Mouse (Mus musculus) kidney, embryonic 14.5 days (tissue): ENCODE results near the gene Foxo4. TPM values are rescaled to one million over a fixed set of nuclear protein-coding genes. Genes with fewer than 3 reads are reported as not detected.
A peak's percentile ranks its signal among the peaks of the same experiment; 100 is the strongest.

Experiments used
- ATAC-seq: fragments of 200-750 bp; cut with Nextera tagmentation; 2 replicates; pipeline ENCODE4 v1.8.0; 2017; ENCODE audit warnings: moderate number of reproducible peaks, mild to moderate bottlenecking, moderate TSS enrichment, moderate library complexity; ENCODE audit not compliant: low FRiP score, low TSS enrichment
- H3K27ac ChIP-seq: fragments of 300-500 bp; sonication (generic); 2 replicates; pipeline ENCODE4 v1.5.1; 2014; ENCODE audit warnings: low read depth, mild to moderate bottlenecking, low read length, moderate library complexity, mixed read lengths
- H3K27me3 ChIP-seq: fragments of 300-500 bp; sonication (generic); 2 replicates; pipeline ENCODE4 v1.6.1; 2014; ENCODE audit warnings: mild to moderate bottlenecking, low read length; ENCODE audit not compliant: control insufficient read depth, insufficient read depth
- H3K36me3 ChIP-seq: fragments of 300-500 bp; sonication (generic); 2 replicates; pipeline ENCODE4 v1.6.1; 2014; ENCODE audit warnings: low read length, mixed read lengths; ENCODE audit not compliant: control insufficient read depth, insufficient read depth
- H3K4me1 ChIP-seq: fragments of 300-500 bp; sonication (generic); 2 replicates; pipeline ENCODE4 v1.6.1; 2014; ENCODE audit warnings: low read length, mixed read lengths; ENCODE audit not compliant: control insufficient read depth, insufficient read depth
- H3K4me2 ChIP-seq: fragments of 300-500 bp; sonication (generic); replicated peaks from 2 replicates; pipeline ENCODE4 v1.6.1; 2014; ENCODE audit warnings: low read depth, mild to moderate bottlenecking, low read length
- H3K4me3 ChIP-seq: fragments of 300-500 bp; sonication (generic); 2 replicates; pipeline ENCODE4 v1.5.1; 2014; ENCODE audit warnings: mild to moderate bottlenecking, low read length
- H3K9ac ChIP-seq: fragments of 300-500 bp; sonication (generic); 2 replicates; pipeline ENCODE4 v1.6.1; 2014; ENCODE audit warnings: low read depth, mild to moderate bottlenecking, low read length, moderate library complexity
- H3K9me3 ChIP-seq: fragments of 300-500 bp; sonication (generic); 2 replicates; pipeline ENCODE4 v1.6.1; 2016; ENCODE audit warnings: low read length; ENCODE audit not compliant: control insufficient read depth
- WGBS: fragments of 180-500 bp; shearing (Covaris S2); extraction: QIAGEN DNeasy Blood & Tissue Kit; methylation state at CpG from one replicate; pipeline ENCODE4 v1.1.7; 2014; 5-methylcytosine and 5-hydroxymethylcytosine counted together
- polyA plus RNA-seq: library from polyadenylated mRNA; unstranded; fragments of >200 nt; fragmentation: Nextera tagmentation; extraction: Ambion mirVana; gene quantifications from 2 replicates; pipeline ENCODE4 v1.2.1, GENCODE M21; 2014

Gene Foxo4
- polyA plus RNA-seq, 1 experiment from 2014 or later, result 3.9 TPM

DNA sequence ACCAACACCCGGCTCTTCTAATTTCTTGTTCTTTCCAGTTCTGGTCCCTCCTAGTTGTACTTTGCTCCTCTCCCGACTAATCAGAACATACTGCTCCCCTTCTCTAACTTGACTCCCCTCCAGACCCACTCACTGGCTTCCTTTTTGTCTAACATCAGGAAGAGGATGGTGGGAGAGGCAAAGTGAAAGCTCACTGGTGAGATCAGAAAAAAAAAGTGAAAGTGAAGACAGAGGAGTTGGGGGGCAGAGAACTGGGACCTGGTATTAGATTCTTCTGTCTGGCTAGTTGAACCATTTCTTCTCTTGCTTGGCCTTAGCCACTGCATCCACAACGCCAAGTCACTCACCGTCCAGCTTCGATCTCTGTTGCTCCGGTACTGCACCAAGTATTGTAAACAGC is 12.3 kb downstream of the Foxo4 start:
- 95% methylated on average over 6 of the region's 6 CpGs for WGBS
- H3K27me3 ChIP-seq, result no peaks in the 10 kb centered on the region; the same call in 1 of the 2 replicates
- no peaks in the 10 kb centered on the region for H3K36me3 ChIP-seq
- no peaks in the 10 kb centered on the region for H3K9me3 ChIP-seq
- H3K4me1 ChIP-seq, result 0 out of 2 replicates have a peak, but pooled peaks cover 7% of the 10 kb centered on the region
- H3K4me2 ChIP-seq, result no peak overlapping the region
- no peak overlapping the region for H3K4me3 ChIP-seq
- H3K9ac ChIP-seq, result no peak overlapping the region
- H3K27ac ChIP-seq, result no peak overlapping the region
- ATAC-seq, result no peak

DNA sequence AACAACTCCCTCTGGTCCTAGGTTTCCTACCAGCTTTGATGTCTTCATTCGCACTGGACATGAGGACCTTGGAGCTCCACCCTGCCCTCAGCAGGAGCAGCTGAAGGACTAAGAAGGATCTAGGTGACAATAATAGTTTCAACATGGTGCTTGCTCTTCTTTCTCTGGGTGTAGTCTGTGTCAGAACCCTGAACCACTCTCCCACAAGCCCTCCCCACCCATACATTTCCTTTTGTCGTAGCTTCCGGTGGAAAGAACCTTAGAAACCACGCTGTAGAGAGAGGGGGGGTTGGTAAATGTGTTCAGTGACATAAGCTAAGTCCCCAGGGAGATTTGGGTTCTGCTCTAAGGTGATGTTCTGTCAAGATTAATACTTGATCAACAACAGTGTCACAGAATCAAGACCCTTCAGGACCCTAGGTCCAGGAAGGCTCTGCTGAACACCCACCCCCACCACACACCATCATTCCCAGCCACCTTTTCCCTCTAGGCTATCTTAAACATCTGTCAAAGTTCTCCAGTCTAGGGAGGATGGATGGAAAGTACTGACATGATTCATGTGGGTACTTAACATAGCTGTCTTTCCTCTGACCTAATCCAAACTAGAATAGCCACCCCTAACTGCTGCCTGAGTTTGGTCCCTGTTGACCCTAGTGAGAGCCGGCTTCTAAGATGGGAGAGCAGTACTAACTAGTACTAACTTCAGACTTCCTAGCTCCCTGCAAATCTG is 13.9 kb downstream of the Foxo4 start, which contains the start of gene Il2rg:
Gene Il2rg, minus strand, starts transcription at position 231 of the 730 bp plus-strand sequence.
- Histone ChIP-seq H3K27ac (no peak within 1 kb of the TSS), H3K9ac (no peak within 1 kb of the TSS), H3K4me2 (no peak within 1 kb of the TSS), H3K4me1 (0 out of 2 replicates have a peak, but pooled peaks cover 7% of the 10 kb centered on the region), H3K4me3 (no peak within 1 kb of the TSS), H3K9me3 (no peaks in the 10 kb centered on the region), H3K36me3 (no peaks in the 10 kb centered on the region), H3K27me3 (no peaks in the 10 kb centered on the region; the same call in 1 of the 2 replicates)
- 50% methylated on average over 5 of the region's 5 CpGs for WGBS
- no peak for ATAC-seq

DNA sequence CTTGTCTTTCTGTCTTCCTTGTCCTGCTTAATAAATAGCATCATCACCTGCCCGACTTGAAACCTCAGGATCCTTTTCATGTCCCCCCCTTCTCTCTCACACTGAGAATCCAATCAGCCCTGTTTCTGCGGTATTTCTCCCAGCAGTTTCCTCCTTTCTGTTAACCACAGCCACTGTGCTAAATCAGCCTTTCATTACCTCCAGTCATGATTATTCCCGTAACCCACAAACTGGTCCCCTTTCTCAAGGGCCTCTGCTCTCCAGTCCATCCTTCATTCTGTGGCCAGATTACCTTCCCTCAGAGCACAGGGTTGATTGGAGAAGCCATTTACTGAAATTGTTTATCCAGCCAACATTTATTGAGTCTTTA is 14.4 kb downstream of the Foxo4 start, which contains the start of gene Gm20489:
Gene Gm20489, minus strand, starts transcription at position 269 of the 370 bp plus-strand sequence.
- no peak for ATAC-seq
- Histone ChIP-seq H3K27me3 (no peaks in the 10 kb centered on the region; the same call in 1 of the 2 replicates), H3K9ac (no peak within 1 kb of the TSS), H3K27ac (no peak within 1 kb of the TSS), H3K4me1 (0 out of 2 replicates have a peak, but pooled peaks cover 7% of the 10 kb centered on the region), H3K36me3 (no peaks in the 10 kb centered on the region), H3K4me3 (no peak within 1 kb of the TSS), H3K4me2 (no peak within 1 kb of the TSS), H3K9me3 (no peaks in the 10 kb centered on the region)
- WGBS, result 43% methylated on average over 3 of the region's 3 CpGs

- no peaks in the 10 kb centered on the region; the same call in 1 of the 2 replicates for H3K27me3 ChIP-seq
- H3K9me3 ChIP-seq, result no peaks in the 10 kb centered on the region
- peaks cover 11% of the 10 kb centered on the region; the same call in 1 of the 2 replicates for H3K36me3 ChIP-seq
- peak overlapping the region; percentile 62; the same call in 1 of the 2 replicates for H3K9ac ChIP-seq
- peak overlapping the region; percentile 59 for H3K27ac ChIP-seq
- H3K4me2 ChIP-seq, result peak overlapping the region; percentile 44; the same call in 1 of the 2 replicates
- no peak for ATAC-seq
- peak overlapping the region; percentile 51; the same call in 1 of the 2 replicates for H3K4me3 ChIP-seq
- WGBS, result 34% methylated on average over 6 of the region's 6 CpGs
- H3K4me1 ChIP-seq, result no peaks in the 10 kb centered on the region
Measured at GRCm38 (mm10) chrX:101273410-101273809, 19.1 kb downstream of the Foxo4 start.

GRCm38 (mm10) chrX:101273875-101274738 is 19.8 kb downstream of the Foxo4 start, which contains the start of gene Med12:
TSS of gene Med12 (plus strand) at chrX:101274030.
- peak within 1 kb of the TSS; percentile 51 for H3K4me3 ChIP-seq
- no peaks in the 10 kb centered on the region for H3K9me3 ChIP-seq
- WGBS, result 24% methylated on average over 54 of the region's 54 CpGs
- H3K36me3 ChIP-seq, result peaks cover 11% of the 10 kb centered on the region; the same call in 1 of the 2 replicates
- peak within 1 kb of the TSS; percentile 62 for H3K9ac ChIP-seq
- H3K4me1 ChIP-seq, result no peaks in the 10 kb centered on the region
- ATAC-seq, result peak; percentile 98
- no peaks in the 10 kb centered on the region; the same call in 1 of the 2 replicates for H3K27me3 ChIP-seq
- H3K4me2 ChIP-seq, result peak within 1 kb of the TSS; percentile 44
- H3K27ac ChIP-seq, result peak within 1 kb of the TSS; percentile 60

GRCm38 (mm10) chrX:101282813-101283212 is 28.5 kb downstream of the Foxo4 start:
- Histone ChIP-seq H3K9ac (no peak overlapping the region), H3K9me3 (no peaks in the 10 kb centered on the region), H3K36me3 (peaks cover 43% of the 10 kb centered on the region), H3K27me3 (no peaks in the 10 kb centered on the region; the same call in 1 of the 2 replicates), H3K4me1 (no peaks in the 10 kb centered on the region), H3K4me3 (no peak overlapping the region), H3K27ac (no peak overlapping the region), H3K4me2 (no peak overlapping the region)
- ATAC-seq, result no peak
- WGBS, result 70% methylated on average over 6 of the region's 6 CpGs

DNA sequence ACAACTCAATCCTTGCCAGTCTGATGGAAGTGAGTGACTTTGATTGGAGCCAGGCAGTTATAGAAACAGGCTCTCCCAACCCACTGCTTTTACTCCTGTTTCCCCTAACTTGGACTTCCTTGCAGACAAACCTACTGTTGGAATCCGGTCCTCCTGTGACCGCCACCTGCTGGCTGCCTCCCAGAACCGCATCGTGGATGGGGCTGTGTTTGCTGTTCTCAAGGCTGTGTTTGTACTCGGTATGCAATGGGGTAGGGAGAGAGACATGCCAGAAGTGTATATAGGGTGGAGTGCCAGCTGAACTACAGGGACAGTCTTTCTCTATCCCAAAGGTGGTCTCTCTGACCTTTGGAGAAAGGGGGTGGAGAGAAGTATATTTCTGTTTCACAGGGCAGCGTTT is 31.2 kb downstream of the Foxo4 start:
- no peaks in the 10 kb centered on the region for H3K9me3 ChIP-seq
- peaks cover 50% of the 10 kb centered on the region for H3K36me3 ChIP-seq
- no peak overlapping the region for H3K4me2 ChIP-seq
- H3K9ac ChIP-seq, result no peak overlapping the region
- no peaks in the 10 kb centered on the region; the same call in 1 of the 2 replicates for H3K27me3 ChIP-seq
- peak; percentile 52 for ATAC-seq
- H3K27ac ChIP-seq, result no peak overlapping the region
- 31% methylated on average over 6 of the region's 6 CpGs for WGBS
- H3K4me1 ChIP-seq, result no peaks in the 10 kb centered on the region
- H3K4me3 ChIP-seq, result no peak overlapping the region

- WGBS, result 90% methylated on average over 14 of the region's 14 CpGs
- Histone ChIP-seq H3K9ac (no peak overlapping the region), H3K36me3 (peaks cover 46% of the 10 kb centered on the region), H3K9me3 (no peaks in the 10 kb centered on the region), H3K4me2 (no peak overlapping the region), H3K4me1 (no peaks in the 10 kb centered on the region), H3K4me3 (no peak overlapping the region), H3K27me3 (no peaks in the 10 kb centered on the region; the same call in 1 of the 2 replicates), H3K27ac (no peak overlapping the region)
- ATAC-seq, result no peak
Measured at GRCm38 (mm10) chrX:101285953-101286670, 31.8 kb downstream of the Foxo4 start.
